Mouse (Mus musculus): ENCODE results near the gene Ppp2r3c.

DNA sequence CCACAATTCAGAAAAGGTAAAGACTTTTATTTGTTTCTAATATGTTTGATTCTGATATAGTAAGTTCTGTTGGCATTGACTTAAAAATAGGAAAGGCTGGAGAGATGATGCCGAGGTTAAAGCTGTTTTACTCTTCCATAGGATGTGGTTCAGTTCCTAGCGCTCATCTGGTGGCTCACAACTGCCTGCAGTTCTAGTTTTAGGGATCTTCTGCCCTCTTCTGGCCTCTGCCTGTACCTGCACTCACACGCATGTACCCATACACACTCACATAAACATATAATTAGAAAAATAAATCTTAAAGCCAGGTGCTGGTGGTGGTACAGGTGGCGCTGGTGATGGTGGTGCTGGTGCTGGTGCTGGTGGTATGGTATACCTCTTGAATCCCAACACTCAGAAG lies 3.6 kb upstream of the Ppp2r3c start:
- no peak for TF ChIP-seq POLR2A (IDR thresholded peaks at IDR 0.05; ENCODE audit: control insufficient read depth, low read depth, low read length)
- TF ChIP-seq CTCF (IDR thresholded peaks at IDR 0.05; ENCODE audit: control insufficient read depth, insufficient read depth, insufficient replicate concordance, low read depth, low read length) = no peak

All from testis, adult 2 months (tissue).